In genomic region chr8:62752725-62753430, GRCm38 (mm10) we compare ENCODE assay signal across 17 mouse cellular contexts.
DNase-seq lines count a peak whose midpoint lies in the region; ATAC-seq and TF ChIP-seq lines count a peak whose summit lies in the region.
"Had no signal": no experiment of that assay in that cellular context is flagged by ENCODE, and none has a peak within 500 bp of the region (broad histone marks: within the 10 kb centered on the region; RNA-seq: fewer than 3 reads in every experiment).

No protein-coding gene starts in this region.

- H3K27ac ChIP-seq in forebrain, embryonic 15.5 days (replicated peaks) = no peak overlapping the region
- H3K27ac ChIP-seq in forebrain, embryonic 10.5 days = no peak overlapping the region
- H3K27ac ChIP-seq in hindbrain, embryonic 15.5 days (replicated peaks) = no peak overlapping the region
- no peak overlapping the region for H3K27ac ChIP-seq in midbrain, postnatal 0 days (ENCODE audit: low read depth, low read length)
- H3K27ac ChIP-seq: embryonic facial prominence, embryonic 12.5 days; limb, embryonic 15.5 days; macrophage had no signal

- no peak overlapping the region for H3K4me2 ChIP-seq in forebrain, embryonic 15.5 days (replicated peaks)
- H3K4me2 ChIP-seq in hindbrain, embryonic 15.5 days = no peak overlapping the region
- no peak overlapping the region for H3K4me2 ChIP-seq in midbrain, postnatal 0 days (ENCODE audit: low read depth, low read length, poor library complexity, severe bottlenecking)
- H3K4me2 ChIP-seq: embryonic facial prominence, embryonic 12.5 days; limb, embryonic 15.5 days had no signal

- H3K27me3 ChIP-seq in forebrain, embryonic 15.5 days = no peaks in the 10 kb centered on the region
- H3K27me3 ChIP-seq in forebrain, embryonic 10.5 days (ENCODE audit: poor library complexity, severe bottlenecking) = no peaks in the 10 kb centered on the region
- no peaks in the 10 kb centered on the region for H3K27me3 ChIP-seq in hindbrain, embryonic 15.5 days
- H3K27me3 ChIP-seq in midbrain, postnatal 0 days (ENCODE audit: insufficient read depth, low read length) = no peaks in the 10 kb centered on the region
- H3K27me3 ChIP-seq: embryonic facial prominence, embryonic 12.5 days; limb, embryonic 15.5 days had no signal

- H3K4me3 ChIP-seq in forebrain, embryonic 15.5 days = no peak overlapping the region
- H3K4me3 ChIP-seq in forebrain, embryonic 10.5 days = no peak overlapping the region
- no peak overlapping the region for H3K4me3 ChIP-seq in hindbrain, embryonic 15.5 days
- no peak overlapping the region for H3K4me3 ChIP-seq in midbrain, postnatal 0 days (ENCODE audit: low read depth, low read length)
- H3K4me3 ChIP-seq: embryonic facial prominence, embryonic 12.5 days; limb, embryonic 15.5 days had no signal

- no peaks in the 10 kb centered on the region for H3K9me3 ChIP-seq in forebrain, embryonic 15.5 days
- no peaks in the 10 kb centered on the region for H3K9me3 ChIP-seq in forebrain, embryonic 10.5 days
- no peaks in the 10 kb centered on the region for H3K9me3 ChIP-seq in hindbrain, embryonic 15.5 days
- H3K9me3 ChIP-seq in midbrain, postnatal 0 days (ENCODE audit: low read length) = no peaks in the 10 kb centered on the region
- H3K9me3 ChIP-seq: embryonic facial prominence, embryonic 12.5 days; limb, embryonic 15.5 days had no signal

- no peaks in the 10 kb centered on the region for H3K36me3 ChIP-seq in forebrain, embryonic 15.5 days
- H3K36me3 ChIP-seq in forebrain, embryonic 10.5 days (replicated peaks) = no peaks in the 10 kb centered on the region
- no peaks in the 10 kb centered on the region for H3K36me3 ChIP-seq in hindbrain, embryonic 15.5 days
- H3K36me3 ChIP-seq in midbrain, postnatal 0 days (ENCODE audit: insufficient read depth, low read length) = no peaks in the 10 kb centered on the region
- H3K36me3 ChIP-seq: embryonic facial prominence, embryonic 12.5 days; limb, embryonic 15.5 days had no signal

- no peak overlapping the region for H3K9ac ChIP-seq in forebrain, embryonic 15.5 days (replicated peaks)
- H3K9ac ChIP-seq in hindbrain, embryonic 15.5 days = no peak overlapping the region
- H3K9ac ChIP-seq in midbrain, postnatal 0 days (replicated peaks; ENCODE audit: low read length, poor library complexity, severe bottlenecking) = no peak overlapping the region
- H3K9ac ChIP-seq: embryonic facial prominence, embryonic 12.5 days; limb, embryonic 15.5 days had no signal

- ATAC-seq in forebrain, embryonic 15.5 days (replicated peaks) = peak; percentile 84
- ATAC-seq in hindbrain, embryonic 15.5 days (ENCODE audit: low FRiP score, low read depth) = peak; percentile 79
- peak; percentile 73 for ATAC-seq in midbrain, postnatal 0 days (ENCODE audit: low FRiP score)
- no peak for ATAC-seq in monocyte, adult 5-6 weeks (replicated peaks; ENCODE audit: insufficient number of reproducible peaks, low FRiP score, low TSS enrichment, poor library complexity, severe bottlenecking)

- TF ChIP-seq CTCF in midbrain, postnatal 0 days (IDR thresholded peaks at IDR 0.05) = no peak

- 54% methylated on average over 8 of the region's 8 CpGs for WGBS in forebrain, embryonic 15.5 days
- WGBS in forebrain, embryonic 10.5 days = 68% methylated on average over 8 of the region's 8 CpGs
- WGBS in hindbrain, embryonic 15.5 days = 42% methylated on average over 8 of the region's 8 CpGs
- 31% methylated on average over 8 of the region's 8 CpGs for WGBS in midbrain, postnatal 0 days

- peaks cover 4% of the 10 kb centered on the region; the same call in 1 of the 2 replicates for H3K4me1 ChIP-seq in forebrain, embryonic 15.5 days
- no peaks in the 10 kb centered on the region for H3K4me1 ChIP-seq in forebrain, embryonic 10.5 days
- no peaks in the 10 kb centered on the region for H3K4me1 ChIP-seq in hindbrain, embryonic 15.5 days (replicated peaks)
- no peaks in the 10 kb centered on the region for H3K4me1 ChIP-seq in midbrain, postnatal 0 days (ENCODE audit: insufficient read depth, low read length)
- H3K4me1 ChIP-seq: embryonic facial prominence, embryonic 12.5 days; limb, embryonic 15.5 days had no signal

- no peak for DNase-seq in forebrain, embryonic 10.5 days (ENCODE audit: extremely low spot score, low spot score)
- peak; percentile 18 for DNase-seq in brain, embryonic 18.5 days (ENCODE audit: low read depth, low spot score)
- DNase-seq in midbrain, postnatal 0 days (ENCODE audit: low spot score) = peak; percentile 83
- DNase-seq in lung, postnatal 14 days = no peak
- no peak for DNase-seq in T-cell, adult 2 months (ENCODE audit: low spot score)
- DNase-seq: adrenal gland, adult 2 months; cerebellum, postnatal 25 days; gastrocnemius, postnatal 14 days; kidney, postnatal 10 days; lung, adult 18-20 months; thymus, adult 2 months had no signal

Comparison
In these comparisons a context has a peak if more than half of its experiments do, and no peak if none do; other contexts are left out.
1. DNase-seq: peak in brain, embryonic 18.5 days (single experiment) and midbrain, postnatal 0 days (single experiment); none in forebrain, embryonic 10.5 days (single experiment), lung, postnatal 14 days (single experiment) and T-cell, adult 2 months (single experiment).